Mouse (Mus musculus) cerebellum, adult 9-10 months (tissue): ENCODE results near the gene Tmem108.

Experiments used
- DNase-seq: peaks from one replicate; pipeline ENCODE4 v3.0.0; 2022

Gene Tmem108

GRCm38 (mm10) chr9:103434116-103434515 lies 327.5 kb downstream of the Tmem108 start:
- no peak for DNase-seq
